Mouse (Mus musculus) kidney, postnatal 0 days (tissue): Measurements from ENCODE around the gene Pla1a. TPM values are rescaled to one million over a fixed set of nuclear protein-coding genes. Genes with fewer than 3 reads are reported as not detected.

Experiments used
- ATAC-seq: fragments of 200-750 bp; cut with Nextera tagmentation; replicated peaks from 2 replicates; pipeline ENCODE4 v1.8.0; 2017; ENCODE audit warnings: low read depth, moderate number of reproducible peaks, moderate TSS enrichment, moderate library complexity; ENCODE audit not compliant: low FRiP score
- DNase-seq: peaks from one replicate; pipeline ENCODE4 v3.0.0-alpha.2; 2016; ENCODE audit warnings: low spot score
- H3K27ac ChIP-seq: fragments of 300-500 bp; sonication (generic); 2 replicates; pipeline ENCODE4 v1.5.1; 2014; ENCODE audit warnings: mild to moderate bottlenecking
- H3K27me3 ChIP-seq: fragments of 300-500 bp; sonication (generic); 2 replicates; pipeline ENCODE4 v1.6.1; 2014; ENCODE audit warnings: low read length, mixed read lengths; ENCODE audit not compliant: insufficient read depth
- H3K36me3 ChIP-seq: fragments of 300-500 bp; sonication (generic); 2 replicates; pipeline ENCODE4 v1.6.1; 2014; ENCODE audit warnings: low read length, mixed read lengths; ENCODE audit not compliant: insufficient read depth
- H3K4me1 ChIP-seq: fragments of 300-500 bp; sonication (generic); replicated peaks from 2 replicates; pipeline ENCODE4 v1.6.1; 2014; ENCODE audit warnings: antibody characterized with exemption, low read length, mixed read lengths; ENCODE audit not compliant: insufficient read depth
- H3K4me2 ChIP-seq: fragments of 300-500 bp; sonication (generic); 2 replicates; pipeline ENCODE4 v1.6.1; 2014; ENCODE audit warnings: mild to moderate bottlenecking, low read length, moderate library complexity, mixed read lengths
- H3K4me3 ChIP-seq: fragments of 300-500 bp; sonication (generic); replicated peaks from 2 replicates; pipeline ENCODE4 v1.5.1; 2014; ENCODE audit warnings: low read depth, low read length
- H3K9ac ChIP-seq: fragments of 300-500 bp; sonication (generic); 2 replicates; pipeline ENCODE4 v1.6.1; 2014; ENCODE audit warnings: low read depth, low read length
- H3K9me3 ChIP-seq: fragments of 300-500 bp; sonication (generic); replicated peaks from 2 replicates; pipeline ENCODE4 v1.6.1; 2016; ENCODE audit warnings: low read length, inconsistent platforms, mixed read lengths
- CTCF ChIP-seq: IDR thresholded peaks from 2 replicates; pipeline ENCODE4 v1.5.1; 2016; ENCODE audit warnings: antibody characterized with exemption, low read depth, mild to moderate bottlenecking, moderate library complexity
- WGBS: fragments of 180-500 bp; shearing (Covaris S2); extraction: QIAGEN DNeasy Blood & Tissue Kit; methylation state at CpG from one replicate; pipeline ENCODE4 v1.1.7; 2014; 5-methylcytosine and 5-hydroxymethylcytosine counted together
- polyA plus RNA-seq: library from polyadenylated mRNA; unstranded; fragments of >200 nt; fragmentation: Nextera tagmentation; extraction: Ambion mirVana; gene quantifications from 2 replicates; pipeline ENCODE4 v1.2.1, GENCODE M21; 2015

The Pla1a gene
- polyA plus RNA-seq, 1 experiment from 2014 or later: 36.5 TPM

GRCm38 (mm10) chr16:38388757-38389156 lies 44.2 kb downstream of the Pla1a start:
- Histone ChIP-seq H3K4me1 (no peaks in the 10 kb centered on the region), H3K36me3 (no peaks in the 10 kb centered on the region), H3K27me3 (no peaks in the 10 kb centered on the region), H3K4me2 (no peak overlapping the region), H3K4me3 (no peak overlapping the region), H3K27ac (no peak overlapping the region), H3K9ac (no peak overlapping the region), H3K9me3 (no peaks in the 10 kb centered on the region)
- ATAC-seq: no peak
- no peak for TF ChIP-seq CTCF
- DNase-seq: no peak
- WGBS: 64% methylated on average over 6 of the region's 6 CpGs

DNA sequence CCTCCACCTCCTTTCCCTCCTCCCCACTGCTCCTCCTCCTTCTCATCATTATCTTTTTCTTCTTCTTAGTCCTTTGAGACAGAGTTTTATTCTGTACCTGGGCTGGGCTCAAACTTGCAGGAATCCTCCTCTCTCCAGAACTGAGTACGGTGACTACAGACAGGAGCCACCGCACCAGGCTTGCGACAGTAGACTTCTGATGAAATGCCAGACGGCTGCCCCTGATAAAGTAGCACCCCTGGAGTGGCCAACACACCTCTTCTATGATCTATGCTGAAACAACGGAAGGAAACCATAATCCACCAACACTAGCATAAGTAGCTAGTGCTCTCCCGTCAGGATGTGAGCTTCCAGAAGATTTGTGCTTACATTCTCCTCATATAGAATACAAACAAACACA lies 45.6 kb downstream of the Pla1a start:
- no peak overlapping the region for H3K4me2 ChIP-seq
- DNase-seq: no peak
- H3K9me3 ChIP-seq: no peaks in the 10 kb centered on the region
- H3K27ac ChIP-seq: no peak overlapping the region
- no peaks in the 10 kb centered on the region for H3K27me3 ChIP-seq
- no peak overlapping the region for H3K9ac ChIP-seq
- ATAC-seq: no peak
- no peak overlapping the region for H3K4me3 ChIP-seq
- no peak for TF ChIP-seq CTCF
- H3K36me3 ChIP-seq: no peaks in the 10 kb centered on the region
- H3K4me1 ChIP-seq: no peaks in the 10 kb centered on the region
- WGBS: 91% methylated on average over 6 of the region's 6 CpGs

DNA sequence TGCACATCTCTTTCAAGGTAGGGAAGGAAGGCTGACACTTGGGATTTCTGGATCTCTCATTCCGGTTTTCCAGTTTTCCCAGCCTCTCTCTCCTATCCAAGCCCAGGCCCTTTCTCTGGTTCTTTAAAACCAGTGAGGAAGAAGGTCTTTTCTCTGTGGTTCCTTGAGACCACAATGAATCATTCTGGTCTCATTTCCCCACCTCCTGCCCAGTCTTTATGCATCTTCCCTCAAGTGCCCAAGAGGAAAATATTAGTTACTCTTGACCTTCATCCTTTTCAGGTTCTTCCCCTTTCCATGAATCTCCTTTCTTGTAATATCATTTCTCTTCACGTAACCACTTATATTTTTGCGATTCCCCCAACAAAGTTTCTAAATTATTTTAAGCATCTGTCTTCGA lies 47.2 kb downstream of the Pla1a start:
- no peaks in the 10 kb centered on the region for H3K36me3 ChIP-seq
- DNase-seq (no peak), ATAC-seq (no peak)
- no peak for TF ChIP-seq CTCF
- no peaks in the 10 kb centered on the region for H3K27me3 ChIP-seq
- no peak overlapping the region for H3K9ac ChIP-seq
- no peak overlapping the region for H3K4me3 ChIP-seq
- no peak overlapping the region for H3K27ac ChIP-seq
- 96% methylated on average over 4 of the region's 4 CpGs for WGBS
- H3K4me2 ChIP-seq: no peak overlapping the region
- H3K4me1 ChIP-seq: no peaks in the 10 kb centered on the region
- no peaks in the 10 kb centered on the region for H3K9me3 ChIP-seq

- DNase-seq: no peak
These were observed 47.7 kb downstream of the Pla1a start for GRCm38 (mm10) chr16:38385184-38385634.

DNA sequence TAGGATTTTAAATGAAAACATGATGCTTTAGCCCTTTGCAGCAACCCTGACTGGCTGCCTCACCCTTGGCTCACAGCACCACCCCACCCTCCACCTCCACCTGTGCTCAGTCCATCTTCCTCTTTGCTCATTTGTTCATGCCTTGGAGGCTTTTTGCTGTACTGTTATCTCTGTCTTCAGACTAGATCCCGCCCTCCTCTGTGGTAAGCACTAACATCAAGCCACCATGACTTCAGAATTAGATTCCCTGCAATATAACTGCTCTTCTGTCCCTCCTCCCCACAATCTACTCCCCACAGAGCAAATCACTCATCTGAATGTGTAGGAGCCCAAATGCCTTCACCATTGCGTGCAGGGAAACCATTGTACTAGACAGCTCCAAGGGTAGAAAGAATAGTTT lies 49.3 kb downstream of the Pla1a start:
- no peaks in the 10 kb centered on the region for H3K4me1 ChIP-seq
- no peak for TF ChIP-seq CTCF
- 87% methylated on average over 2 of the region's 2 CpGs for WGBS

More at GRCm38 (mm10) chr16:38385184-38385634, 47.7 kb downstream of the Pla1a start:
- no peak for ATAC-seq
- no peak for TF ChIP-seq CTCF
- no peak overlapping the region for H3K4me2 ChIP-seq
- H3K9me3 ChIP-seq: no peaks in the 10 kb centered on the region
- no peaks in the 10 kb centered on the region for H3K4me1 ChIP-seq
- no peaks in the 10 kb centered on the region for H3K27me3 ChIP-seq
- H3K9ac ChIP-seq: no peak overlapping the region
- no peak overlapping the region for H3K27ac ChIP-seq
- no peaks in the 10 kb centered on the region for H3K36me3 ChIP-seq
- H3K4me3 ChIP-seq: no peak overlapping the region
- WGBS: 85% methylated on average over 6 of the region's 6 CpGs

DNA sequence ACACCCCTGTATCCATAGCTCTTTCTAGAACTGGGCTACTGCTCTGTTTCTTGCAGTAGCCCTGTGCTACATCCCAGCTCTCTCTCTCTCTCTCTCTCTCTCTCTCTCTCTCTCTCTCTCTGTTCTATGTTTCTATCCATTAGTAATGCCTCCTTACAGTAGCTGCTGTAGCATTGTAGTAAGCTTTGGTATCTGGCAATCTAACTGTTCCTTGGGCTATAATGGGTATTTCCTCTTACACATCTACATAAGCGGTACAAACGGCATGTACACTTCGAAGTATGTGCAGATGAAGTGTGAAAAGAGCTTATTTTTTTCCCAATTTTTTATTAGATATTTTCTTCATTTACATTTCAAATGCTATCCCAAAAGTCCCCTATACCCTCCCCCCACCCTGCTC lies 53.0 kb downstream of the Pla1a start:
- H3K27ac ChIP-seq: no peak overlapping the region
- H3K9ac ChIP-seq: no peak overlapping the region
- TF ChIP-seq CTCF: no peak
- ATAC-seq: no peak
- no peaks in the 10 kb centered on the region for H3K27me3 ChIP-seq
- H3K36me3 ChIP-seq: no peaks in the 10 kb centered on the region
- H3K4me2 ChIP-seq: no peak overlapping the region
- H3K4me1 ChIP-seq: no peaks in the 10 kb centered on the region
- no peak overlapping the region for H3K4me3 ChIP-seq
- whole genome bisulfite sequencing: 90% methylated on average over 3 of the region's 3 CpGs
- no peaks in the 10 kb centered on the region for H3K9me3 ChIP-seq
- DNase-seq: no peak

More for the DNA sequence above, 49.3 kb downstream of the Pla1a start:
- Histone ChIP-seq H3K4me2 (no peak overlapping the region), H3K9me3 (no peaks in the 10 kb centered on the region), H3K27ac (no peak overlapping the region), H3K4me3 (no peak overlapping the region), H3K36me3 (no peaks in the 10 kb centered on the region), H3K27me3 (no peaks in the 10 kb centered on the region), H3K9ac (no peak overlapping the region)
- DNase-seq (no peak), ATAC-seq (no peak)

DNA sequence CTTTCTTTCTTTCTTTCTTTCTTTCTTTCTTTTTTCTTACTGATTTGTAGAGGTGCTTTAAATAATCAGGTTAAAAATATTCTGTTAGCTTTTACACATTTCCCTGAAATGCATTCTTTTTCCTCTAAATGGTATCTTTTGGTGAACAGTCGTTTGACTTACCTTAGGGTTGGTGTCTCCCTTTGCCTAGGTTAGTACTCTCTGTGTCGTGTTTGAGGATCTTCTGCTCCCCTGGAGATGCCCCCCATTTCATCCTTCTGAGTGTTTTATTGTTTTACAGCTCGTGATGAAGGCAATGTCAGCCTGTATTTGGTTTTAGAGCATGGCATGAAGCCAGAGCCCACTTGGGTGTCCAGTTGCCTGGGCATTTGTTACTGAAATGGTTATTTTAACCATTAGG lies 53.5 kb downstream of the Pla1a start:
- DNase-seq: no peak

More for the DNA sequence above, 53.5 kb downstream of the Pla1a start:
- Histone ChIP-seq H3K4me3 (no peak overlapping the region), H3K9ac (no peak overlapping the region), H3K27me3 (no peaks in the 10 kb centered on the region), H3K27ac (no peak overlapping the region), H3K9me3 (no peaks in the 10 kb centered on the region), H3K4me1 (no peaks in the 10 kb centered on the region), H3K4me2 (no peak overlapping the region), H3K36me3 (no peaks in the 10 kb centered on the region)
- TF ChIP-seq CTCF: no peak
- ATAC-seq: no peak
- 26% methylated on average over 3 of the region's 3 CpGs for WGBS
